Mouse (Mus musculus): ENCODE results near the gene Scml2.
A peak's percentile ranks its signal among the peaks of the same experiment; 100 is the strongest.
"Not testable (repeated sequence)": the region's sequence is repeated elsewhere in the genome, so short reads cannot be mapped to it uniquely, and the experiment has no call there.

The Scml2 gene

DNA sequence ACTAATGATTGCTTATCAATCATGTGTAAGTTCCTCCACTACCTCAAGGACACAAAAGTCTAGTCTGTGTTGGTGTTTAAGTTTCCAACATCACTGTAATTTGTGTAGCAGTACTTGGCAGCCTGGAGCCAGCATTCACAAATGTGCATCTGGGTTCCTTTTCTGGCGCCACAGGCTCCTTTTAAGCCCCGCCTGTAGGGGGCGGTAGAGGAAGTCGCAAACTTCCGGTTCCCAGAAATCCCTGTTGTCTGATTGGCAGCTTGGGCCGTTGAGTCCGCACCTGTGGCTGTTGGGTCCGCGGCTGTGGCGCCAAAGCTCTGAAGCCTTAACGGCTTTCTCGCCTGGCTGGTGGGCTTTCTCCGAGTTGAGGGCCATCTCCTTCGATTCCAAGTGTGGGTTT is at the start of gene Scml2:
Gene Scml2, plus strand, starts transcription at position 301 of the 400 bp plus-strand sequence.
- DNase-seq (ENCODE audit: low spot score), result not testable (repeated sequence)

DNA sequence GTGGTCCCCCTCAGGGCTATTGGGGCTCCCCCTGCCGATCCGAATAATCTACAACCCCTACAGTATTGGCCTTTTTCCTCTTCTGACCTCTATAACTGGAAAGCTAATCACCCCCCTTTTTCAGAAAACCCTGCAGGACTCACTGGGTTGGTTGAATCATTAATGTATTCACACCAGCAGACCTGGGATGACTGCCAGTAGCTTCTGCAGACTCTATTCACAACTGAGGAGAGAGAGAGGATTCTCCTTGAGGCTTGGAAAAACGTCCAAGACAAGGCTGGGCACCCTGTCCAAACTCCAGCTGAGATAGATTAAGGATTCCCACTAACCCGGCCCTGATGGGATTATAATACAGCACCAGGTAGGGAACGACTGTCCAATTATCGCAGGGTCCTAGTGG is 41.4 kb upstream of the Scml2 start:
- not testable (repeated sequence) for DNase-seq (ENCODE audit: low spot score)

DNA sequence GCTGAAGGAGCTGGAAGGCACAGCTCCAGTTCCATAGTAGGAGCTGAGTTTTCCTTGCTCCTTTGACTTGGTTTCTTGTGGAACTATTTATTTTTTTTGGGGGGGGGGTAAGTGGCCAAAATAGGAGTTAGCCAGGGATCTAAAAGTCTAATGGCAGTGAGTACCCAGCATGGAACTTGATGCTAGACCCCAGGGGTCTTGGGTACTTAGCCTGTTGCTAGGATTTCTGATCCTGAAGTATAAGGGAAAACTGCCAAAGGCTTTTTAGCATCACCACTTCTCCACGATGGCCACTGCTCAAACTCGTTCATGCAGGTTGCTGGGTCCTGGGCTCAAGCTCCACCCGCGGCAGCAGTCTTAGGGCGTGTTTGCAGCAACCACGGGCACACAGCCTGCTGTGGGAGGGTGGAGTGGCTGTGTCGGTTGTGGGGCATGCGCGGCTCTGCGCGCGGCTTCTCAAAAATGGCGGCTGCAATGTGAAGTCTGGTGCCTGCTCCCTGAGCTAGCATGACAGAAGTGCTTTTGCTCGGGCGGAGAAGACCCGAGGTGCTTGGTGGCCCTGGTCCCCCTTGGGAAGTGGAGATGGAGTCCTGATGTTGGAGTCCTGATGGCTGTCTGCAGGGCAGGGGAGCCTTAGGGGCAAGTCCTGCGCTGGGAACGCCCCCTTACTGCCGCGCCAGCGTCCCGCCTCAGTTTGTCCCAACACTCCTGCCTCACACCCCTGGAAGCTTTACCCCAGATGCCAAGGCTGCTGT is 45.5 kb downstream of the Scml2 start:
- DNase-seq (ENCODE audit: low spot score), result peak; percentile 33

- DNase-seq (ENCODE audit: low spot score), result peak; percentile 1
These were observed 46.0 kb downstream of the Scml2 start for GRCm38 (mm10) chrX:161163069-161163416.

GRCm38 (mm10) chrX:161287156-161287555 is 170.2 kb downstream of the Scml2 start, which contains the start of gene Gm15262:
Gm15262 (plus strand) TSS chrX:161287456.
- DNase-seq (ENCODE audit: low spot score), result not testable (repeated sequence)

All from ovary, adult 18-20 months (tissue).